33 mouse cellular contexts compared by ENCODE assay signal in the genomic region with DNA sequence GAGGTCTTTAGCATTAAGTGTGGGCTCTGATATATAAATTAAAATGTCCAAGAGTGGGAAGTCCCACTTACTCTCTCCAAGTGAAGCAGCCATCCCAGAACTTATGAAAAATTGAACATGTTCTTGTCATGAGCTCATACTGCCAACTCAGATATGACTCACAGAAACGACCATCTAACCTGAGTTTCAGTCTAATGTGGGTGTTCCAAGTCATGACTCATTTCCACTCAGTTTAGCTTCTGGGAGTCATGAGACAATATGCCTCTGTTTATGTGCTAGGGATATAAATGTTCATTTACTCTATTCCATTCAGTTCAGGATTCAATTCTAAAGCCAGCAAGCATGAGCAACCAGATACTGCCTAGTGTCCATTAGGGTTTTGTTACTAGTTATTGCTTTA. TPM values are rescaled to one million over a fixed set of nuclear protein-coding genes. Genes with fewer than 3 reads are reported as not detected.
DNase-seq lines count a peak whose midpoint lies in the region; ATAC-seq and TF ChIP-seq lines count a peak whose summit lies in the region.
"Had no signal": no experiment of that assay in that cellular context is flagged by ENCODE, and none has a peak within 500 bp of the region (broad histone marks: within the 10 kb centered on the region; RNA-seq: fewer than 3 reads in every experiment).

No protein-coding gene starts in this region.

- no peaks in the 10 kb centered on the region for H3K4me1 ChIP-seq in lung, postnatal 0 days (ENCODE audit: insufficient read depth, low read depth, low read length)
- no peaks in the 10 kb centered on the region for H3K4me1 ChIP-seq in stomach, postnatal 0 days (replicated peaks; ENCODE audit: control insufficient read depth, insufficient read depth)
- H3K4me1 ChIP-seq: embryonic facial prominence, embryonic 13.5 days; forebrain, embryonic 15.5 days; heart, embryonic 10.5 days; hindbrain, embryonic 10.5 days; intestine, embryonic 15.5 days; midbrain, embryonic 10.5 days had no signal

- H3K9ac ChIP-seq in lung, postnatal 0 days (replicated peaks; ENCODE audit: low read depth) = no peak overlapping the region
- no peak overlapping the region for H3K9ac ChIP-seq in stomach, postnatal 0 days (ENCODE audit: low read length)
- H3K9ac ChIP-seq: embryonic facial prominence, embryonic 13.5 days; forebrain, embryonic 15.5 days; intestine, embryonic 15.5 days had no signal

- no peaks in the 10 kb centered on the region for H3K9me3 ChIP-seq in lung, postnatal 0 days (ENCODE audit: low read length)
- H3K9me3 ChIP-seq in stomach, postnatal 0 days (ENCODE audit: control insufficient read depth, low read length) = no peaks in the 10 kb centered on the region
- H3K9me3 ChIP-seq: embryonic facial prominence, embryonic 13.5 days; forebrain, embryonic 15.5 days; heart, embryonic 10.5 days; hindbrain, embryonic 10.5 days; intestine, embryonic 15.5 days; midbrain, embryonic 10.5 days had no signal

- in situ Hi-C loops in Patski (cut with MboI; ENCODE audit: low pct_unique_long_range_greater_than_20kb) = no loop called here

- POLR2A ChIA-PET in Patski (lab: Charles Lee) = interaction anchor here (0.6 kb wide), 1 partner anchor 1614 kb away, joined by 3 read pairs; no protein-coding TSS in a partner anchor

- no peak overlapping the region for H3K27ac ChIP-seq in lung, postnatal 0 days (ENCODE audit: low read length)
- H3K27ac ChIP-seq in stomach, postnatal 0 days (replicated peaks) = no peak overlapping the region
- H3K27ac ChIP-seq: embryonic facial prominence, embryonic 13.5 days; forebrain, embryonic 15.5 days; heart, embryonic 10.5 days; hindbrain, embryonic 10.5 days; intestine, embryonic 15.5 days; layer of hippocampus, adult 2 months; midbrain, embryonic 10.5 days had no signal

- TF ChIP-seq EP300 in lung, postnatal 0 days (IDR thresholded peaks at IDR 0.05) = peak; percentile 34; the same call in 1 of the 2 replicates
- TF ChIP-seq EP300 in stomach, postnatal 0 days (optimal IDR thresholded peaks at IDR 0.05) = no peak

- WGBS in lung, postnatal 0 days = 13% methylated on average over 1 of the region's 1 CpGs
- WGBS in stomach, postnatal 0 days = 4% methylated on average over 1 of the region's 1 CpGs

- DNase-seq in frontal cortex, adult 2 months (ENCODE audit: extremely low spot score in 1 of 2, low spot score in 1 of 2) = peak; percentile 47 to 69
- DNase-seq in frontal cortex, postnatal 14 days (ENCODE audit: low spot score in 2 of 2) = no peak
- DNase-seq in lung, postnatal 0 days (ENCODE audit: low spot score) = no peak
- no peak for DNase-seq in lung, postnatal 14 days
- DNase-seq in Patski (ENCODE audit: low read depth, low spot score) = no peak
- DNase-seq in stomach, postnatal 0 days (ENCODE audit: low spot score) = no peak
- no peak for DNase-seq in spleen, adult 18-20 months
- DNase-seq: cerebellum, adult 18-20 months; cerebellum, postnatal 25 days; embryo, embryonic 11 days; kidney, adult 8-10 months; kidney, postnatal 14 days; layer of hippocampus, postnatal 36 days; right cerebral cortex, postnatal 25 days; thymus, adult 18-20 months; thymus, postnatal 36 days had no signal

- ATAC-seq in lung, postnatal 0 days = no peak
- peak; percentile 51 for ATAC-seq in Patski
- peak; percentile 34; the same call in 1 of the 2 replicates for ATAC-seq in stomach, postnatal 0 days (ENCODE audit: low FRiP score, low TSS enrichment)
- no peak for ATAC-seq in erythroblast, adult 5-6 weeks (replicated peaks; ENCODE audit: low FRiP score, poor library complexity, severe bottlenecking)
- ATAC-seq: forebrain, embryonic 15.5 days; hindbrain, embryonic 16.5 days; intestine, embryonic 15.5 days had no signal

- CTCF ChIA-PET in Patski (lab: Charles Lee) = interaction anchor here (1.2 kb wide), 1 partner anchor 10 kb away, joined by 5 read pairs; no protein-coding TSS in a partner anchor

- no peak for TF ChIP-seq CTCF in lung, postnatal 0 days (IDR thresholded peaks at IDR 0.05)
- no peak for TF ChIP-seq CTCF in Patski (IDR thresholded peaks at IDR 0.05)
- no peak for TF ChIP-seq CTCF in stomach, postnatal 0 days (IDR thresholded peaks at IDR 0.05; ENCODE audit: low read depth)

- H3K27me3 ChIP-seq in lung, postnatal 0 days (replicated peaks; ENCODE audit: insufficient read depth, low read length) = no peaks in the 10 kb centered on the region
- H3K27me3 ChIP-seq in Patski = no peaks in the 10 kb centered on the region
- H3K27me3 ChIP-seq in stomach, postnatal 0 days (ENCODE audit: control insufficient read depth, insufficient read depth, low read length) = no peaks in the 10 kb centered on the region
- H3K27me3 ChIP-seq: embryonic facial prominence, embryonic 13.5 days; forebrain, embryonic 15.5 days; intestine, embryonic 15.5 days had no signal

- H3K36me3 ChIP-seq in lung, postnatal 0 days (ENCODE audit: insufficient read depth, low read length) = no peaks in the 10 kb centered on the region
- H3K36me3 ChIP-seq in stomach, postnatal 0 days (ENCODE audit: control insufficient read depth, insufficient read depth, low read length) = no peaks in the 10 kb centered on the region
- H3K36me3 ChIP-seq: embryonic facial prominence, embryonic 13.5 days; forebrain, embryonic 15.5 days; heart, embryonic 10.5 days; hindbrain, embryonic 10.5 days; intestine, embryonic 15.5 days; midbrain, embryonic 10.5 days had no signal

- no peak overlapping the region for H3K4me3 ChIP-seq in lung, postnatal 0 days (ENCODE audit: low read depth, low read length)
- no peak overlapping the region for H3K4me3 ChIP-seq in stomach, postnatal 0 days (ENCODE audit: low read depth, low read length)
- H3K4me3 ChIP-seq: embryonic facial prominence, embryonic 13.5 days; forebrain, embryonic 15.5 days; heart, embryonic 10.5 days; hindbrain, embryonic 10.5 days; intestine, embryonic 15.5 days; layer of hippocampus, adult 2 months; midbrain, embryonic 10.5 days had no signal

- H3K4me2 ChIP-seq in lung, postnatal 0 days (replicated peaks; ENCODE audit: low read depth, low read length) = no peak overlapping the region
- no peak overlapping the region for H3K4me2 ChIP-seq in stomach, postnatal 0 days (replicated peaks; ENCODE audit: low read depth)
- H3K4me2 ChIP-seq: embryonic facial prominence, embryonic 13.5 days; forebrain, embryonic 15.5 days; intestine, embryonic 15.5 days had no signal

RNA-seq across cellular contexts. Expression of a gene that starts 2.9 kb away (rescaled TPM):
- polyA plus RNA-seq in frontal cortex, adult 2 months (2012; rRNA removed) = not detected in 2 replicates
- 963 and 1,066 TPM in 2 replicates for polyA plus RNA-seq in lung, postnatal 0 days (2015; fragmentation: Nextera tagmentation; extraction: Ambion mirVana)
- polyA plus RNA-seq in Patski (2021) = not detected
- polyA plus RNA-seq in stomach, postnatal 0 days (2015; fragmentation: Nextera tagmentation; extraction: Ambion mirVana) = 591 and 619 TPM in 2 replicates
- not detected in 2 replicates for total RNA-seq in erythroblast, adult 5-6 weeks (2015; ENCODE audit: low replicate concordance)
- not detected in 2 replicates for total RNA-seq in erythroblast, adult 5-6 weeks (2017; ENCODE audit: low replicate concordance)
- total RNA-seq: adrenal gland, adult 18-20 months; gastrocnemius, adult 8-10 months; layer of hippocampus, adult 2 months; layer of hippocampus, postnatal 36 days; liver, adult 2 months; midbrain, postnatal 0 days; neutrophil, adult 5-6 weeks had no signal
- polyA plus RNA-seq: forebrain, embryonic 15.5 days; gonadal fat pad, adult 2 months; hindbrain, embryonic 10.5 days; hindbrain, embryonic 16.5 days; limb, embryonic 11.5 days; liver, adult 2 months; midbrain, embryonic 10.5 days; midbrain, postnatal 0 days; spleen, adult 2 months had no signal

Comparison
In these comparisons a context has a peak if more than half of its experiments do, and no peak if none do; other contexts are left out.
1. DNase-seq: peak in frontal cortex, adult 2 months (2 of 2); none in frontal cortex, postnatal 14 days (0 of 2), lung, postnatal 0 days (single experiment), lung, postnatal 14 days (single experiment), Patski (single experiment), stomach, postnatal 0 days (single experiment) and spleen, adult 18-20 months (0 of 2).
2. ATAC-seq: peak in Patski (single experiment) and stomach, postnatal 0 days (single experiment); none in lung, postnatal 0 days (single experiment) and erythroblast, adult 5-6 weeks (single experiment).
3. RNA of a gene that starts 2.9 kb away (polyA plus RNA-seq): 963 to 1,066 TPM in lung, postnatal 0 days and 591 to 619 TPM in stomach, postnatal 0 days; not detected in frontal cortex, adult 2 months and not detected in Patski (single experiment); every median in the first group is over 100 times any median in the second.